Mouse (Mus musculus) G1E (cell line): Measurements from ENCODE around the gene Asic1. TPM values are rescaled to one million over a fixed set of nuclear protein-coding genes. Genes with fewer than 3 reads are reported as not detected.

Source experiments
- ATAC-seq: 2 replicates; pipeline ENCODE4 v1.8.0; 2016; ENCODE audit warnings: mild to moderate bottlenecking; ENCODE audit not compliant: insufficient number of reproducible peaks, poor library complexity, low FRiP score, severe bottlenecking; ENCODE audit errors: extremely low read depth
- DNase-seq: peaks from one replicate; pipeline ENCODE4 v3.0.0; 2012; ENCODE audit warnings: low spot score
- H3K27me3 ChIP-seq: 2 replicates; pipeline ENCODE4 v1.6.1; 2012; ENCODE audit warnings: mild to moderate bottlenecking, low read length, inconsistent platforms; ENCODE audit not compliant: insufficient read depth
- H3K36me3 ChIP-seq: replicated peaks from 2 replicates; pipeline ENCODE3; 2012; ENCODE audit warnings: mild to moderate bottlenecking, inconsistent platforms
- H3K4me1 ChIP-seq: 2 replicates; pipeline ENCODE4 v1.6.1; 2012; ENCODE audit warnings: low read depth, low read length, inconsistent platforms, mixed read lengths; ENCODE audit not compliant: insufficient read depth
- H3K4me3 ChIP-seq: 2 replicates; pipeline ENCODE4 v1.5.1; 2012; ENCODE audit warnings: low read depth, mild to moderate bottlenecking, inconsistent platforms, low read length, moderate library complexity, mixed read lengths
- H3K9me3 ChIP-seq: replicated peaks from 2 replicates; pipeline ENCODE4 v1.6.1; 2012; ENCODE audit warnings: inconsistent platforms
- CTCF ChIP-seq: IDR thresholded peaks from 2 replicates; pipeline ENCODE4 v1.5.1; 2012; ENCODE audit warnings: low read depth, low read length, inconsistent platforms, mixed read lengths
- GATA1 ChIP-seq: IDR thresholded peaks from 2 replicates; pipeline ENCODE4 v1.6.1; 2012; ENCODE audit warnings: borderline replicate concordance, low read length, inconsistent platforms, mixed read lengths
- GATA2 ChIP-seq: IDR thresholded peaks from 2 replicates; pipeline ENCODE4 v1.6.1; 2012; ENCODE audit warnings: low read depth, low read length, inconsistent platforms, borderline replicate concordance
- POLR2AphosphoS5 ChIP-seq: IDR thresholded peaks from 2 replicates; pipeline ENCODE4 v1.6.1; 2012; ENCODE audit warnings: low read depth, low read length, inconsistent platforms; ENCODE audit not compliant: insufficient replicate concordance
- TAL1 ChIP-seq: conservative IDR thresholded peaks from 2 replicates; pipeline ENCODE4 v1.6.1; 2012; ENCODE audit warnings: low read depth, low read length, inconsistent platforms, mixed read lengths
- polyA plus RNA-seq: library from polyadenylated mRNA; stranded (reverse); fragments of >175 nt; gene quantifications from 2 replicates; pipeline ENCODE4 v1.2.3, GENCODE M21; 2012
- total RNA-seq, 2 experiments: library from RNA; stranded (forward) in 1 of 2; stranded (reverse) in 1 of 2; fragments of 200-1000 nt in 1 of 2; fragments of >200 nt in 1 of 2; fragmentation: Nextera tagmentation in 1 of 2; gene quantifications; 2 replicates each; pipeline ENCODE4 v1.2.3; 2014 to 2017

Gene Asic1
- not detected in 2 replicates for total RNA-seq (2014; fragmentation: Nextera tagmentation)
- 0.22 and 0.41 TPM in 2 replicates for total RNA-seq (2017)
- polyA plus RNA-seq = not detected in 2 replicates

DNA sequence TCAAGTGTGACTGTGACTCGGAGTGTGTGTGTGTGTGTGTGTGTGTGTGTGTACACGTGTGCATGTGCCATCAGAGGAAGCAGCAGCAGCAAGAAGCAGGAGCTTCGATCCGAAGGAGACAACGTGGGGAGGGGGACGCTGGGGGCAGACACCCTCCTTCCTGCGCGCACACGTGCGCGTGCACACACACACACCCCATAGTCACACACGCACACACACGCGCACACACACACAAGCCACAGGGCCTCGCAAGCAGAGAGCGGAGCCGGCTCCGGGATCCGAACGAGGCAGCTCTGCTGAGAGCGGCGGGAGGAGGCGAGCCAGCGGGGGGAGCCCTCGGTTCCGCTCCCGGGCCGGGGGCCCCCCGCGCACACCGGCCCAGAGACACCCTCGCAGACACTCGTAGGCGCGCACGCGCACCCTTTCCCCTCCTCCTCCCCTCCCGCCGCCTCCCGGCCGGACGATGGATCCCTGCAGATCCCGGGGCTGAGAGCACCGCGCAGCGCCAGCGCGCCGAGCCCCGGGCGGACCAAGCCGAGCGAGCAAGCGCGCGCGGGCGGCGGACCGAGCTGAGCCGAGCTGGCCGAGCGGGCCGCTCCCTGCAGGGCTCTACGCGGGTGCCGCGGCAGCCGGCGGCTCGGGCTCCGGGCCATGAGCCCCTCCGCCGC is at the start of gene Asic1:
Gene Asic1, plus strand, starts transcription at position 215 of the 668 bp plus-strand sequence.
- Histone ChIP-seq H3K4me3 (peak within 1 kb of the TSS; percentile 30; the same call in 1 of the 2 replicates), H3K4me1 (peaks cover 37% of the 10 kb centered on the region), H3K36me3 (no peaks in the 10 kb centered on the region), H3K27me3 (peaks cover 74% of the 10 kb centered on the region), H3K9me3 (peaks cover 9% of the 10 kb centered on the region)
- TF ChIP-seq POLR2AphosphoS5 = no peak
- TF ChIP-seq GATA1 = no peak
- no peak for TF ChIP-seq TAL1
- no peak for TF ChIP-seq GATA2
- no peak for TF ChIP-seq CTCF
- no peak for DNase-seq
- ATAC-seq = no peak

DNA sequence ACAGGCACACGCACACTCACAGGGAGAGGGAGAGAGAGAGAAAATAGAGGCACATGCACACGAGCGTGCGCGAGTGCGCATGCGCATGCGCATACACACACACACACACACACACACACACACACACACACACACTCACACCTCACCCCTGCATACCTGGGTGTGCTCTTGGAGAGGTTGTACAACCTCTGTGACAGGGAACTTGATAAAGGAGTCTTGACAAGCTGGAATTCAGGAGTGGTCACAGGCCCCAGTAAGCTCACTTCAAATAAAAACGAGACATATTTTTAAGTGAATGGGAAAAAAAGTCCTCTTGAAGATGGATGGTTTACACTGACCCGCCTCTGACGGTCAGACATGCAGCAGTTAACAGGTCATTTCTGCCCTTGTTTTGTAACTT is 48.1 kb upstream of the Asic1 start:
- no peak for ATAC-seq
- Histone ChIP-seq H3K9me3 (no peaks in the 10 kb centered on the region), H3K27me3 (no peaks in the 10 kb centered on the region), H3K4me1 (no peaks in the 10 kb centered on the region), H3K36me3 (peaks cover 79% of the 10 kb centered on the region), H3K4me3 (no peak overlapping the region)
- no peak for TF ChIP-seq POLR2AphosphoS5
- TF ChIP-seq TAL1 = no peak
- no peak for TF ChIP-seq GATA1
- no peak for TF ChIP-seq GATA2
- TF ChIP-seq CTCF = no peak
- no peak for DNase-seq

GRCm38 (mm10) chr15:99631618-99632017 is 38.5 kb upstream of the Asic1 start:
- peaks cover 21% of the 10 kb centered on the region for H3K4me1 ChIP-seq
- H3K36me3 ChIP-seq = peaks cover 91% of the 10 kb centered on the region
- ATAC-seq (no peak), DNase-seq (no peak)
- H3K27me3 ChIP-seq = no peaks in the 10 kb centered on the region
- H3K9me3 ChIP-seq = peaks cover 3% of the 10 kb centered on the region; the same call in 1 of the 2 replicates
- H3K4me3 ChIP-seq = no peak overlapping the region
- no peak for TF ChIP-seq GATA1
- TF ChIP-seq CTCF = no peak
- TF ChIP-seq TAL1 = no peak
- no peak for TF ChIP-seq POLR2AphosphoS5
- TF ChIP-seq GATA2 = no peak

- no peaks in the 10 kb centered on the region for H3K27me3 ChIP-seq
- DNase-seq (peak; percentile 32), ATAC-seq (peak; percentile 54; the same call in 1 of the 2 replicates)
- H3K36me3 ChIP-seq = peaks cover 92% of the 10 kb centered on the region
- TF ChIP-seq CTCF = no peak
- no peak for TF ChIP-seq GATA1
- no peak for TF ChIP-seq POLR2AphosphoS5
- TF ChIP-seq GATA2 = no peak
- TF ChIP-seq TAL1 = no peak
- peaks cover 3% of the 10 kb centered on the region; the same call in 1 of the 2 replicates for H3K9me3 ChIP-seq
- H3K4me3 ChIP-seq = no peak overlapping the region
- peaks cover 28% of the 10 kb centered on the region for H3K4me1 ChIP-seq
Observed at GRCm38 (mm10) chr15:99634702-99635101, 35.5 kb upstream of the Asic1 start.

GRCm38 (mm10) chr15:99637405-99638123 is 32.6 kb upstream of the Asic1 start:
- H3K4me1 ChIP-seq = peaks cover 34% of the 10 kb centered on the region
- TF ChIP-seq TAL1 (no peak), GATA2 (no peak), POLR2AphosphoS5 (no peak), CTCF (no peak), GATA1 (no peak)
- H3K27me3 ChIP-seq = no peaks in the 10 kb centered on the region
- H3K4me3 ChIP-seq = no peak overlapping the region
- DNase-seq (no peak), ATAC-seq (no peak)
- peaks cover 91% of the 10 kb centered on the region for H3K36me3 ChIP-seq
- no peaks in the 10 kb centered on the region for H3K9me3 ChIP-seq

DNA sequence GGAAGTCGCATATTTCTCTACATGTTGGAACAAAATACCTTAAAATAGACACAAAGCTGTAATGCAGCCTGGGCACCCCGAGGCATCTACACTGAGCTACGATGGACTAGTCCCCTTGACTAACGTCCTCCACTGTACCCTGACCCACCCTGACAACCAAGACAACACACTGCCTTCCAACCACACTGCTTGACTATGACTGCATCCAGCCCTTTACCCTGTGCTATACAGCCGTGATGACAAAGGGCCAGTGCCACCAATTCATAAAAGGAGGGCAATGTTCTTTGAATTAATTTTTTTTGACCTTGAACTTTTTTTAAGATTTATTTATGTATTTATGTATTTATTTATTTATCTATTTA is 32.1 kb upstream of the Asic1 start:
- Histone ChIP-seq H3K27me3 (no peaks in the 10 kb centered on the region), H3K36me3 (peaks cover 90% of the 10 kb centered on the region), H3K9me3 (no peaks in the 10 kb centered on the region), H3K4me3 (no peak overlapping the region), H3K4me1 (peaks cover 37% of the 10 kb centered on the region)
- no peak for TF ChIP-seq GATA2
- TF ChIP-seq POLR2AphosphoS5 = no peak
- TF ChIP-seq GATA1 = no peak
- no peak for TF ChIP-seq TAL1
- TF ChIP-seq CTCF = no peak
- ATAC-seq = no peak
- DNase-seq = no peak
